Mouse (Mus musculus): Measurements from ENCODE around the gene Shkbp1. TPM values are rescaled to one million over a fixed set of nuclear protein-coding genes. Genes with fewer than 3 reads are reported as not detected.

The Shkbp1 gene
- polyA plus RNA-seq, 1 experiment from 2014 or later = 50.7 TPM

DNA sequence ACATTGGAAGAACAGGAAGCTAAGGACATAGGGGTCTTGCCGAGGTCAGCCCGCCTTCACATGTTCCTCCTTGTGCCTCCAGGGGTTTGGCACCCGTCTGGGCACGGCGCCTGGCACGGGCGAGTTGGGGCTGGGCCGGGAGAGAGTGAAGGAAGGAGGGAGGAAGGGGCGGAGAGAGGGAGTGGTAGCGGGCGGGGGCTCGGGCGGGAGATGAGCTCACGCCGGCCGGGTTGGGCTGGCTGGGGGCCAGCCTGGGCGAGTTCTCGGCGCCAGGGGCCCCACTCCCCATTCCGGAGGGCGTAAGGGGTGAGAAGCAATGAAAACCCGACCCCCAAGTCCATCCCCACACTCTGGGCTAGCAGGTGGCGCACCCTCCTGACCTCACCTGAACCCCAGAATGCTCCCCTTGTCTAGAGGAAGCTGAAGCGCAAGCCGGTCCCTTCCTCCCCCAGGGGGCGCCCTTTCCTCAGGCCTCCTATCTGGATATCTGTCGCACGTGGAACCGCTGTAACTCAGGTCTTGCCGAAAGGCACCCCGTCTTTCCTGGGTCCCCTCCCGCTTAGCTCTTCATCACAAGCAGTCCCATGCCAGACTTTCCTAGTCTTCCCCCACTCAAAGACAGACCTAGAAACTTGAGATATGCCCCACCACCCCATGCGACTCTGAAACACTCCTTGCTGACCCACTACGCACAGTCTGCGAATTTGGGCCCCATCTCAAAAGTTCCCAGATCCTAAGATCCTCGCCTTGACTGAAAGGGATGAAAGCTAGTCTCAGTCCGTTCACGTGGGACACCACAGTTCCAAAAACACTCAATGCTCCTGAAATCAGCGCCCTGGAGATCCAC lies 23.2 kb downstream of the Shkbp1 start:
- Histone ChIP-seq H3K9ac (ENCODE audit: low read length) (no peak overlapping the region; the same call in 1 of the 2 replicates), H3K4me1 (ENCODE audit: control insufficient read depth, insufficient read depth, low read length) (peaks cover 50% of the 10 kb centered on the region), H3K36me3 (ENCODE audit: control insufficient read depth, insufficient read depth, low read length) (no peaks in the 10 kb centered on the region), H3K27me3 (ENCODE audit: control insufficient read depth, insufficient read depth, low read length) (peaks cover 85% of the 10 kb centered on the region), H3K4me3 (ENCODE audit: low read depth, low read length) (peak overlapping the region; percentile 35), H3K27ac (ENCODE audit: low read depth, low read length) (no peak overlapping the region), H3K4me2 (peak overlapping the region; percentile 68), H3K9me3 (ENCODE audit: control insufficient read depth, low read length) (no peaks in the 10 kb centered on the region)
- no peak for ATAC-seq (ENCODE audit: low FRiP score)
- WGBS = 1% methylated on average over 38 of the region's 39 CpGs
- peak; percentile 98 for DNase-seq (ENCODE audit: low spot score, missing footprints)

DNA sequence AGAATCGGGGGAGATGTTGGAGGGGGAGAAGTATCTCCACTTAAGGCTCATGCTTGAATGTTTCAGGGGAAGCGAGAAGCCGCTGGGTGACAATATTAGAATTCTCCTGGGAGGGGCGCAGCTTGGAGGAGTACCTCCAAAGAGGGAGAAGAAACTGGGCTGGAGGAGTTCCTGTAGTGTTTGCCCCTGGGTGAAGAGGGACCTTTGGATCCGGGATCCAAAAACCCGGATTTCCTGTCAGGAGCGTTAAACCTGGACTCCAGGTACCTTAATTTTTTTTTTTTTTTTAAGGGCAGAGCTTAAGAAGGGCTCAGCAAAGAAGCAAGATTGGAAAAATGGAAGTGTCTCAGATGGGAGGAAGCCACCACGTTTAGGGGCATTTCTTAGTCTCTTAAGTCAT lies 24.0 kb downstream of the Shkbp1 start:
- H3K4me1 ChIP-seq (ENCODE audit: control insufficient read depth, insufficient read depth, low read length) = peaks cover 43% of the 10 kb centered on the region
- ATAC-seq (ENCODE audit: low FRiP score) (no peak), DNase-seq (ENCODE audit: low spot score, missing footprints) (no peak)
- peaks cover 90% of the 10 kb centered on the region for H3K27me3 ChIP-seq (ENCODE audit: control insufficient read depth, insufficient read depth, low read length)
- no peaks in the 10 kb centered on the region for H3K36me3 ChIP-seq (ENCODE audit: control insufficient read depth, insufficient read depth, low read length)
- H3K9me3 ChIP-seq (ENCODE audit: control insufficient read depth, low read length) = no peaks in the 10 kb centered on the region
- H3K4me3 ChIP-seq (ENCODE audit: low read depth, low read length) = no peak overlapping the region
- H3K27ac ChIP-seq (ENCODE audit: low read depth, low read length) = no peak overlapping the region
- H3K4me2 ChIP-seq = no peak overlapping the region
- H3K9ac ChIP-seq (ENCODE audit: low read length) = no peak overlapping the region
- 8% methylated on average over 8 of the region's 8 CpGs for WGBS

DNA sequence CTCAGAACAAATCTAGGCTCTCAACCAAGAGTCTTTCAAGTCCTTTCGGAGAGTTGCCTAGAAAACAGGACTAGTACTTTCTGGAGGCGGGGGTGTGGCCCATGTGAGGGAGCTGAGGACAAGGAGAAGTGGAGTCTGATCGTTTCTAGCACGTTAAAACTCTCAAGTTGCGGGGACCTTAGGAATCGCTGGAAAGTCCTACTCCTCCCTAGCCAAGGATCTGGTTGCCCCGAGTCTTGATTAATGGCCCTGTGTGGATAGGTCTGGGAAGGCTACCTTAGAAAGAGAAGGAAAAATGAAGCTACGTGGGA lies 24.3 kb downstream of the Shkbp1 start:
- 3% methylated on average over 8 of the region's 8 CpGs for WGBS
- no peak overlapping the region for H3K9ac ChIP-seq (ENCODE audit: low read length)
- H3K9me3 ChIP-seq (ENCODE audit: control insufficient read depth, low read length) = no peaks in the 10 kb centered on the region
- ATAC-seq (ENCODE audit: low FRiP score) (no peak), DNase-seq (ENCODE audit: low spot score, missing footprints) (peak; percentile 93)
- H3K27ac ChIP-seq (ENCODE audit: low read depth, low read length) = no peak overlapping the region
- H3K36me3 ChIP-seq (ENCODE audit: control insufficient read depth, insufficient read depth, low read length) = no peaks in the 10 kb centered on the region
- peaks cover 40% of the 10 kb centered on the region for H3K4me1 ChIP-seq (ENCODE audit: control insufficient read depth, insufficient read depth, low read length)
- H3K27me3 ChIP-seq (ENCODE audit: control insufficient read depth, insufficient read depth, low read length) = peaks cover 92% of the 10 kb centered on the region
- H3K4me2 ChIP-seq = no peak overlapping the region; the same call in 1 of the 2 replicates
- H3K4me3 ChIP-seq (ENCODE audit: low read depth, low read length) = no peak overlapping the region

DNA sequence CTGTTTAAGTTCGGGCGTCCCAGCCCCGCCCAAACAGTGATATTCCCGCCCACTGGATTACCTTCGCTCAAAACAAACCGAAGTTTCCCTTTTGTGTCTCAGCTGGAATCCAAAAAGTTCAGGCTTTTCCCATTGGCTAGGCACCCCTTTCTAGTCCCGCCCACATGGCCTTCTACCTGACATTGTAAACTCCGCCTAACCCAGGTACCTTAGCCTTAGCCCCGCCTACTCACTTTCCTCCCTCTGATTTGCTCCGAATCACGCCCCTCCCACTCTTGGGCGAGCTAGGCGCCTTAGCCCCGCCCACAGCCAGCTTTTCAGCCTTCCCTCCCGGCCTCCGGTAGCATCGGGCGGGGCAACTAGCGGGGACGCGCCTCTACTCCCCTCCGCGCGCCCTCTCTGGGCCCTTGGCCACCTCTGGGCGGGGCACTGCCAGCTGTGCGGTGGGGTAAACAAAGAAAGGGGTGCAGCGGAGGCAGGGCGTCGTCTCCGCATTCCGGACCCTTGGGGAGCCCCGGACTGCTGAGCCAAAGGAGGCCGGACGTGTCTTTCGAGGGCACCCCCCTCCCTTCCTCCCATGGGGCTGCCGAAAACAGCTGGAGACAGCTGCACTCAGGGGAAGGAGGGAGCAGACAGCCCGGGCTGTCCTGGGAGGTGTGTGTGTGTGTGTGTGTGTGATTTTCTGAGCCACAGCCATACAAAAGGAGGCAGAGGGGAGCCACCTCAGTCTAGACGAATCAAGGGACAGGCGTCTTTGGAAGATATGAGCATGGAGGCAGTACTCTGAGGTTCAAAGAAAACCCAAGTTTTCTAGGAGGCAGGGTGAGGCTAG lies 24.9 kb downstream of the Shkbp1 start:
- ATAC-seq (ENCODE audit: low FRiP score) (peak; percentile 5; the same call in 1 of the 2 replicates), DNase-seq (ENCODE audit: low spot score, missing footprints) (peak; percentile 94)
- Histone ChIP-seq H3K36me3 (ENCODE audit: control insufficient read depth, insufficient read depth, low read length) (no peaks in the 10 kb centered on the region), H3K9ac (ENCODE audit: low read length) (no peak overlapping the region), H3K27me3 (ENCODE audit: control insufficient read depth, insufficient read depth, low read length) (peaks cover 97% of the 10 kb centered on the region), H3K9me3 (ENCODE audit: control insufficient read depth, low read length) (no peaks in the 10 kb centered on the region), H3K27ac (ENCODE audit: low read depth, low read length) (no peak overlapping the region), H3K4me2 (peak overlapping the region; percentile 52), H3K4me1 (ENCODE audit: control insufficient read depth, insufficient read depth, low read length) (peaks cover 37% of the 10 kb centered on the region), H3K4me3 (ENCODE audit: low read depth, low read length) (peak overlapping the region; percentile 32)
- under 1% methylated on average over 39 of the region's 39 CpGs for WGBS

DNA sequence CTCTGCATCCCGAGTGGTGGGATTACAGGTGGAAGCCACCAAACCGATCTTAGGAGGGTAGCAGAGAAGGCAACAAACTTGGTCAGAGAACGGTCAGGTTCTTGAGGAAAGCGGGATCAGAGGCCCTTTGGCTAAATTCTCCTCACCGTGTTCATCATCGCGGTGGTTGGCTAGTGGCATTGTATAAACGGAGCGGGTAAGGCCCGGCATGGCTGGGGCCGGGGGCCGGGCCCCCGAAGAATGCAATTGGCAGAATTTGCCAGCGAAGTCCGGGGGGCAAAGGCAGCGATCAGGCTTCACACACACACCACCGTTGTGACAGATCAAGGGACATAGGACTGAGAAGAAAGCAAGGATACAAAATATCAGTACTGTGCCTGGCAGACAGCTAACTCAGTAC lies 25.8 kb downstream of the Shkbp1 start:
- ATAC-seq (ENCODE audit: low FRiP score) (no peak), DNase-seq (ENCODE audit: low spot score, missing footprints) (no peak)
- Histone ChIP-seq H3K27me3 (ENCODE audit: control insufficient read depth, insufficient read depth, low read length) (peaks cover 96% of the 10 kb centered on the region), H3K4me1 (ENCODE audit: control insufficient read depth, insufficient read depth, low read length) (peaks cover 37% of the 10 kb centered on the region), H3K9me3 (ENCODE audit: control insufficient read depth, low read length) (no peaks in the 10 kb centered on the region), H3K36me3 (ENCODE audit: control insufficient read depth, insufficient read depth, low read length) (no peaks in the 10 kb centered on the region), H3K27ac (ENCODE audit: low read depth, low read length) (no peak overlapping the region), H3K4me3 (ENCODE audit: low read depth, low read length) (no peak overlapping the region), H3K4me2 (no peak overlapping the region; the same call in 1 of the 2 replicates), H3K9ac (ENCODE audit: low read length) (no peak overlapping the region)
- WGBS = 28% methylated on average over 17 of the region's 17 CpGs

DNA sequence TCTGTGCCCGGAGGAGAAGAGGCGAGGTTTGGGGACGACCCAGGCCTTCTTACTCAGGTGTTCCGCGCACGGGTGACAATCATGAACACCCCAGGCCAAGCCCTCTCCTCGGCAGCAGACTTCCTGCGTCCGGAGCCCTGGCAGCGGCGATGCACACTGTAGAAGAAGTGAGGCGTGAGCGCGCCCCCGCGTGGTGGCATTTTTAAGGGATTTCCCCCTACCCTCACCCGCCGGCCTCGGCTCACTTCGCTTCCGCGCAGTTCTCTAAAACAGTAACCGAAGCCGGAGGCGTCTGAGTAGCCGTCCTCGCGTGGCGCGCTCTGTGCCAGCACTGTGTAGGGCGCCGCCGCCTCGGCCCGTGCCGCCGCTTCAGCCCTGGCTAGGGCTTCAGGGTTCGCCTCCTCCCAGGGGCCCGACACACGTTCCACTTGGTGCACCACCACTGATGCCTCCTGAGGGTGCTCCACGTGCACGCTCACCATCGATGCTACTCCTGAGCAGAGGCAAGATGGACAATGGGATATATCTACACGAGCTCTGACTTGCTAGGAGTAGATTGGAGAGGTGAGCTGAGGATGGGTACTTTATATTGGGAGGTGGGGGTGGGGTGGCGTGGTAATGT lies 26.4 kb downstream of the Shkbp1 start:
- WGBS = 5% methylated on average over 45 of the region's 45 CpGs
- H3K36me3 ChIP-seq (ENCODE audit: control insufficient read depth, insufficient read depth, low read length) = no peaks in the 10 kb centered on the region
- H3K9me3 ChIP-seq (ENCODE audit: control insufficient read depth, low read length) = no peaks in the 10 kb centered on the region
- H3K4me1 ChIP-seq (ENCODE audit: control insufficient read depth, insufficient read depth, low read length) = peaks cover 33% of the 10 kb centered on the region
- no peak overlapping the region for H3K27ac ChIP-seq (ENCODE audit: low read depth, low read length)
- ATAC-seq (ENCODE audit: low FRiP score) (peak; percentile 41), DNase-seq (ENCODE audit: low spot score, missing footprints) (peak; percentile 99)
- H3K9ac ChIP-seq (ENCODE audit: low read length) = no peak overlapping the region
- no peak overlapping the region for H3K4me3 ChIP-seq (ENCODE audit: low read depth, low read length)
- peak overlapping the region; percentile 39 for H3K4me2 ChIP-seq
- H3K27me3 ChIP-seq (ENCODE audit: control insufficient read depth, insufficient read depth, low read length) = peaks cover 93% of the 10 kb centered on the region

DNA sequence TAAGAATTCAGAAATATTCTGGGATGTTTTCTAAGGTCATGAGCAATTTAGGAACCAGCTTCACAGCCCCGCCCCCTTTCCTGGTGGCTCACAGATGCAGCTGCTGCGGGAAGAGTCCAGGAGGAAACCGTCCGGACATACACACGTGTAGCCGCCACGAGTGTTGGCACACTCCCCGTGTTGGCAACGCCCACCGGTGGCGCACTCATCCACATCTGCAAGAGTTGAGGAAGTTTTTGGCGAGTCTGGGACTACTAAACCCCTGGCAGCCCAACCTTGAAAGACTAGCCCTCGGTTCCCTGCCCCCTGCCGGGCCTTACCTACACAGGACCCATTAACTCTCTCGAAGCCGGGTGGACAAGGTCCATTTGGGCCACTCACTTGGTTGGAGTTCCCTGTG lies 27.2 kb downstream of the Shkbp1 start:
- Histone ChIP-seq H3K4me1 (ENCODE audit: control insufficient read depth, insufficient read depth, low read length) (peaks cover 25% of the 10 kb centered on the region), H3K36me3 (ENCODE audit: control insufficient read depth, insufficient read depth, low read length) (no peaks in the 10 kb centered on the region), H3K27ac (ENCODE audit: low read depth, low read length) (no peak overlapping the region), H3K9ac (ENCODE audit: low read length) (no peak overlapping the region), H3K27me3 (ENCODE audit: control insufficient read depth, insufficient read depth, low read length) (peaks cover 88% of the 10 kb centered on the region), H3K4me3 (ENCODE audit: low read depth, low read length) (no peak overlapping the region), H3K9me3 (ENCODE audit: control insufficient read depth, low read length) (no peaks in the 10 kb centered on the region), H3K4me2 (no peak overlapping the region)
- WGBS = 29% methylated on average over 16 of the region's 16 CpGs
- no peak for DNase-seq (ENCODE audit: low spot score, missing footprints)
- no peak for ATAC-seq (ENCODE audit: low FRiP score)

DNA sequence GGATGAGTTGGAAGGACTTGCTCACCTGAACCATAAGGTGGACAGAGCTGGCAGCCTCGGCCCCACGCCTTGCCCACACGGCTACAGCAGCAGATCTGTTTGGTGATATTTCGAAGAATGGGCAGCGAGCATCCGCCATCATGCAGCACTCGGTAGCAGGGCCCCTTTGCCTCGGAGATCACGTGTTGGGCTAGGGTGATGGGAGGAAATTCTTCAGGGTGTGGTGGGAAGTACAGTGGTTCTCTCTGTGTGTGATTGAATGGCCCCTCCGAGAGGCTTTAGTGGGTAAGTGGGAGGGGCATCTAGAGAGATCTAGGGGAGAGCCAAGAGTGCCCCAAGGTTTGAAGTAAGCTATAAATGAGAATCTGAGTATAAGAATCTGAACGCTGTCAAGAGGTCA lies 27.7 kb downstream of the Shkbp1 start:
- no peak overlapping the region for H3K4me2 ChIP-seq
- H3K4me1 ChIP-seq (ENCODE audit: control insufficient read depth, insufficient read depth, low read length) = peaks cover 21% of the 10 kb centered on the region
- peaks cover 83% of the 10 kb centered on the region for H3K27me3 ChIP-seq (ENCODE audit: control insufficient read depth, insufficient read depth, low read length)
- WGBS = 81% methylated on average over 11 of the region's 11 CpGs
- no peaks in the 10 kb centered on the region for H3K36me3 ChIP-seq (ENCODE audit: control insufficient read depth, insufficient read depth, low read length)
- no peak overlapping the region for H3K4me3 ChIP-seq (ENCODE audit: low read depth, low read length)
- DNase-seq (ENCODE audit: low spot score, missing footprints) (no peak), ATAC-seq (ENCODE audit: low FRiP score) (no peak)
- no peaks in the 10 kb centered on the region for H3K9me3 ChIP-seq (ENCODE audit: control insufficient read depth, low read length)
- no peak overlapping the region for H3K9ac ChIP-seq (ENCODE audit: low read length)
- no peak overlapping the region for H3K27ac ChIP-seq (ENCODE audit: low read depth, low read length)

DNA sequence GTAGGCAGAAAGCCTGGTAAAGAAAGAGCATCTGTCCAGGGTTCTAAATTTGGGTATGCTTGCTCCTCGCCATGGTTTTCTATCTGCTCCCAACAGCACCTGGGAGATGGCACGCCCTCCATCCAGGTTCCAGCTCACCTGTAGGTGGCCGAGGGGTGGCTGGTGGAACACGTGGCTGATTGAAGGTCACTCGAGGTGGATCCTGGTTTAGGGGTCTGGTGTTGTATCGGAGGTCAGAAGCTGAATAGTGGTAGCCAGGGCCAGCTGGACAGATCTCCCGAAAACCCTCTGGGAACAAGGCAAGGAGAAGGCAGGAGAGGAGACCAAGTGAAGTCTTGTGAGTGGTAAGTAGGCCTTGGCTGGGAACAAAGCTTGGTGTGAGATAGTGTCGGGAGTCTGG lies 28.3 kb downstream of the Shkbp1 start:
- peaks cover 14% of the 10 kb centered on the region for H3K4me1 ChIP-seq (ENCODE audit: control insufficient read depth, insufficient read depth, low read length)
- no peak overlapping the region for H3K4me3 ChIP-seq (ENCODE audit: low read depth, low read length)

More for the DNA sequence above, 28.3 kb downstream of the Shkbp1 start:
- 90% methylated on average over 8 of the region's 8 CpGs for WGBS
- DNase-seq (ENCODE audit: low spot score, missing footprints) (no peak), ATAC-seq (ENCODE audit: low FRiP score) (no peak)
- Histone ChIP-seq H3K27ac (ENCODE audit: low read depth, low read length) (no peak overlapping the region), H3K4me2 (no peak overlapping the region), H3K9ac (ENCODE audit: low read length) (no peak overlapping the region), H3K9me3 (ENCODE audit: control insufficient read depth, low read length) (no peaks in the 10 kb centered on the region), H3K27me3 (ENCODE audit: control insufficient read depth, insufficient read depth, low read length) (peaks cover 78% of the 10 kb centered on the region), H3K36me3 (ENCODE audit: control insufficient read depth, insufficient read depth, low read length) (no peaks in the 10 kb centered on the region)
